Mouse (Mus musculus): ENCODE measurements around the gene Pcdh15. TPM values are rescaled to one million over a fixed set of nuclear protein-coding genes. Genes with fewer than 3 reads are reported as not detected.

Pcdh15 gene
- total and polyA plus RNA-seq, 2 experiments from 2014 or later, result 9.8 to 38.2 TPM

- H3K4me3 ChIP-seq (ENCODE audit: low read depth, low read length), result no peak overlapping the region
- H3K36me3 ChIP-seq (ENCODE audit: insufficient read depth, low read length), result no peaks in the 10 kb centered on the region
- H3K27me3 ChIP-seq (ENCODE audit: insufficient read depth, low read length), result no peaks in the 10 kb centered on the region
- no peak for TF ChIP-seq CTCF (IDR thresholded peaks at IDR 0.05)
- no peaks in the 10 kb centered on the region for H3K9me3 ChIP-seq (ENCODE audit: low read length)
- H3K27ac ChIP-seq (ENCODE audit: low read depth, low read length), result no peak overlapping the region
- no peak overlapping the region for H3K9ac ChIP-seq (replicated peaks; ENCODE audit: low read length, poor library complexity, severe bottlenecking)
- H3K4me1 ChIP-seq (ENCODE audit: insufficient read depth, low read length), result no peaks in the 10 kb centered on the region
- DNase-seq (ENCODE audit: low spot score) (no peak), ATAC-seq (ENCODE audit: low FRiP score) (no peak)
- no peak overlapping the region for H3K4me2 ChIP-seq (ENCODE audit: low read depth, low read length, poor library complexity, severe bottlenecking)
- WGBS, result 84% methylated on average over 8 of the region's 8 CpGs
These were observed 1304.0 kb downstream of the Pcdh15 start for GRCm38 (mm10) chr10:74403111-74403510.

GRCm38 (mm10) chr10:74414021-74414420, 1314.9 kb downstream of the Pcdh15 start:
- Histone ChIP-seq H3K27ac (ENCODE audit: low read depth, low read length) (no peak overlapping the region), H3K36me3 (ENCODE audit: insufficient read depth, low read length) (no peaks in the 10 kb centered on the region), H3K9me3 (ENCODE audit: low read length) (no peaks in the 10 kb centered on the region), H3K27me3 (ENCODE audit: insufficient read depth, low read length) (no peaks in the 10 kb centered on the region), H3K4me2 (ENCODE audit: low read depth, low read length, poor library complexity, severe bottlenecking) (no peak overlapping the region), H3K4me1 (ENCODE audit: insufficient read depth, low read length) (no peaks in the 10 kb centered on the region), H3K9ac (replicated peaks; ENCODE audit: low read length, poor library complexity, severe bottlenecking) (no peak overlapping the region), H3K4me3 (ENCODE audit: low read depth, low read length) (no peak overlapping the region)
- DNase-seq (ENCODE audit: low spot score) (peak; percentile 5), ATAC-seq (ENCODE audit: low FRiP score) (no peak)
- TF ChIP-seq CTCF (IDR thresholded peaks at IDR 0.05), result no peak
- 50% methylated on average over 3 of the region's 3 CpGs for WGBS

- no peaks in the 10 kb centered on the region for H3K4me1 ChIP-seq (ENCODE audit: insufficient read depth, low read length)
- no peak overlapping the region for H3K9ac ChIP-seq (replicated peaks; ENCODE audit: low read length, poor library complexity, severe bottlenecking)
- no peak overlapping the region for H3K27ac ChIP-seq (ENCODE audit: low read depth, low read length)
- H3K4me2 ChIP-seq (ENCODE audit: low read depth, low read length, poor library complexity, severe bottlenecking), result no peak overlapping the region
- WGBS, result 68% methylated on average over 1 of the region's 1 CpGs
- ATAC-seq (ENCODE audit: low FRiP score) (no peak), DNase-seq (ENCODE audit: low spot score) (no peak)
- TF ChIP-seq CTCF (IDR thresholded peaks at IDR 0.05), result no peak
- H3K9me3 ChIP-seq (ENCODE audit: low read length), result no peaks in the 10 kb centered on the region
- H3K27me3 ChIP-seq (ENCODE audit: insufficient read depth, low read length), result no peaks in the 10 kb centered on the region
- H3K36me3 ChIP-seq (ENCODE audit: insufficient read depth, low read length), result no peaks in the 10 kb centered on the region
- H3K4me3 ChIP-seq (ENCODE audit: low read depth, low read length), result no peak overlapping the region
These were observed 1315.8 kb downstream of the Pcdh15 start for GRCm38 (mm10) chr10:74414945-74415344.

GRCm38 (mm10) chr10:74415359-74415758, 1316.2 kb downstream of the Pcdh15 start:
- 73% methylated on average over 4 of the region's 4 CpGs for WGBS
- Histone ChIP-seq H3K4me3 (ENCODE audit: low read depth, low read length) (no peak overlapping the region), H3K9ac (replicated peaks; ENCODE audit: low read length, poor library complexity, severe bottlenecking) (no peak overlapping the region), H3K9me3 (ENCODE audit: low read length) (no peaks in the 10 kb centered on the region), H3K27ac (ENCODE audit: low read depth, low read length) (no peak overlapping the region), H3K36me3 (ENCODE audit: insufficient read depth, low read length) (no peaks in the 10 kb centered on the region), H3K27me3 (ENCODE audit: insufficient read depth, low read length) (no peaks in the 10 kb centered on the region), H3K4me2 (ENCODE audit: low read depth, low read length, poor library complexity, severe bottlenecking) (no peak overlapping the region), H3K4me1 (ENCODE audit: insufficient read depth, low read length) (no peaks in the 10 kb centered on the region)
- no peak for TF ChIP-seq CTCF (IDR thresholded peaks at IDR 0.05)
- ATAC-seq (ENCODE audit: low FRiP score) (no peak), DNase-seq (ENCODE audit: low spot score) (no peak)

- H3K4me3 ChIP-seq (ENCODE audit: low read depth, low read length), result no peak overlapping the region
- no peak overlapping the region for H3K9ac ChIP-seq (replicated peaks; ENCODE audit: low read length, poor library complexity, severe bottlenecking)
- ATAC-seq (ENCODE audit: low FRiP score), result no peak
- 77% methylated on average over 10 of the region's 10 CpGs for WGBS
- H3K27me3 ChIP-seq (ENCODE audit: insufficient read depth, low read length), result no peaks in the 10 kb centered on the region
- no peaks in the 10 kb centered on the region for H3K4me1 ChIP-seq (ENCODE audit: insufficient read depth, low read length)
- H3K36me3 ChIP-seq (ENCODE audit: insufficient read depth, low read length), result no peaks in the 10 kb centered on the region
- no peak overlapping the region for H3K27ac ChIP-seq (ENCODE audit: low read depth, low read length)
- no peak for DNase-seq (ENCODE audit: low spot score)
- no peak for TF ChIP-seq CTCF (IDR thresholded peaks at IDR 0.05)
- no peaks in the 10 kb centered on the region for H3K9me3 ChIP-seq (ENCODE audit: low read length)
- no peak overlapping the region for H3K4me2 ChIP-seq (ENCODE audit: low read depth, low read length, poor library complexity, severe bottlenecking)
These were observed 1316.8 kb downstream of the Pcdh15 start for GRCm38 (mm10) chr10:74415949-74416348.

- 53% methylated on average over 11 of the region's 11 CpGs for WGBS
These were observed 1350.9 kb downstream of the Pcdh15 start for GRCm38 (mm10) chr10:74450069-74450468.

More at GRCm38 (mm10) chr10:74450069-74450468, 1350.9 kb downstream of the Pcdh15 start:
- ATAC-seq (ENCODE audit: low FRiP score) (no peak; the same call in 1 of the 2 replicates), DNase-seq (ENCODE audit: low spot score) (peak; percentile 19)
- TF ChIP-seq CTCF (IDR thresholded peaks at IDR 0.05), result no peak
- Histone ChIP-seq H3K9me3 (ENCODE audit: low read length) (no peaks in the 10 kb centered on the region), H3K4me2 (ENCODE audit: low read depth, low read length, poor library complexity, severe bottlenecking) (no peak overlapping the region), H3K9ac (replicated peaks; ENCODE audit: low read length, poor library complexity, severe bottlenecking) (no peak overlapping the region), H3K36me3 (ENCODE audit: insufficient read depth, low read length) (no peaks in the 10 kb centered on the region), H3K27ac (ENCODE audit: low read depth, low read length) (no peak overlapping the region), H3K27me3 (ENCODE audit: insufficient read depth, low read length) (no peaks in the 10 kb centered on the region), H3K4me3 (ENCODE audit: low read depth, low read length) (no peak overlapping the region), H3K4me1 (ENCODE audit: insufficient read depth, low read length) (no peaks in the 10 kb centered on the region)
